Mouse (Mus musculus) kidney, adult 11 months (tissue): ENCODE measurements around the gene Rps21.

Experiments
- DNase-seq: peaks from one replicate; pipeline ENCODE4 v3.0.0; 2022

The Rps21 gene

GRCm38 (mm10) chr2:180260610-180261480 is 3.7 kb downstream of the Rps21 start:
- no peak for DNase-seq

GRCm38 (mm10) chr2:180261901-180262300 is 4.7 kb downstream of the Rps21 start:
- DNase-seq, result no peak

- DNase-seq, result peak; percentile 48
These were observed 5.3 kb downstream of the Rps21 start for GRCm38 (mm10) chr2:180262441-180262840.

DNA sequence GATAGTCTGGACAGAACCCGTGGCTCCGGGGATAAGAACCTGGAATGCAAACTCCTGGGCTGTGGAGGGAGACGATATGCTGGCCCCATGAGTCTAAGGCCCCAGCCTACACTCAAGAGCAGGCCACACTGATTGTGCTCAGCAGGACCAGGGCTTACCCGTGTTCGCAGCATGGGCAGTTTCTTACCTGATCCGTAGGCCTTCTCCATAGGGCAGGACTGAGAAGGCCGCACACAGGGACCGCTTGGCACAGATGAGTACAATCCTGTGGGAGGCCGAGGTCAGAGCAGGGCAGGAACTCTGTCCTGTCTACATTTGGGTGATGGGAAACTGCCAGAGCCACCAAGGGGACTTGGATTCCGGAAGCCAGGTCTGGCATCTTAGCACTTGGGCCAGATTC is 5.7 kb downstream of the Rps21 start:
- DNase-seq, result no peak

DNA sequence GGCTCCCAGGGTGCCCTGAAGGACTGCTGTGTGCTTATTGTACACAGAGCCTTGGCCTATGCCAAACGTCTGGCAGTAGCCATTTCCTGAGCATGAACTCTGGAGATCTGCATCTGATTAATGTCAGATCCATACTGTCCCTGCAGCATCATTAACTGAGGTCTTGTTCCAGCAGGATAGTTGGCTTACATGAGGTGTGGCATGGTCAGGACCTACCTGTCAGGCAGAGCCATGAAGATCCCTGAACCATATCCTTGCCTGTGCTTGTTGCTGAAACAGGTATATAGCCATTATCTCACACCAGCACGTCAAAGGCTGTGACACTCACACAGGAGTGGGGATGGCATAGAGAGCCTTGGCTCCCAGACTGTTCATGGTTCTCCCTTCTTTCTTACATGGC is 10.8 kb downstream of the Rps21 start:
- no peak for DNase-seq

DNA sequence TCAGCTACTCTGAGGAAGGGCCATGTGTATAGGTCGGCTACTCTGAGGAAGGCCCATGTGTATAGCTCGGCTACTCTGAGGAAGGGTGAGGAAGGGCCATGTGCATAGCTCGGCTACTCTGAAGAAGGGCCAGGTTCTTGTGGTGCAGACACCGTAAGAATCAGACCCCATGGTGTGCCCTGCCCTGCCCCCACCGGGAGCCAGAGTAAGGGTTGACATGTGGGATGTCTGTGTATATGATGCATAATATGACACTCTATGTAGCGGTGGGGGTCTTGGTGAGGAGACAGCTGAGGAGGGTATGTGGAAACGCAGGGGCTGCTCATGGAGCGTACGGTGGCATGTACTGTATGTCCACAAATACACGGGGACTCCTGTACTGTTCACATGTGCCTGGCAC is 12.2 kb downstream of the Rps21 start:
- DNase-seq, result no peak

GRCm38 (mm10) chr2:180270537-180271255 is 13.5 kb downstream of the Rps21 start:
- DNase-seq, result no peak

DNA sequence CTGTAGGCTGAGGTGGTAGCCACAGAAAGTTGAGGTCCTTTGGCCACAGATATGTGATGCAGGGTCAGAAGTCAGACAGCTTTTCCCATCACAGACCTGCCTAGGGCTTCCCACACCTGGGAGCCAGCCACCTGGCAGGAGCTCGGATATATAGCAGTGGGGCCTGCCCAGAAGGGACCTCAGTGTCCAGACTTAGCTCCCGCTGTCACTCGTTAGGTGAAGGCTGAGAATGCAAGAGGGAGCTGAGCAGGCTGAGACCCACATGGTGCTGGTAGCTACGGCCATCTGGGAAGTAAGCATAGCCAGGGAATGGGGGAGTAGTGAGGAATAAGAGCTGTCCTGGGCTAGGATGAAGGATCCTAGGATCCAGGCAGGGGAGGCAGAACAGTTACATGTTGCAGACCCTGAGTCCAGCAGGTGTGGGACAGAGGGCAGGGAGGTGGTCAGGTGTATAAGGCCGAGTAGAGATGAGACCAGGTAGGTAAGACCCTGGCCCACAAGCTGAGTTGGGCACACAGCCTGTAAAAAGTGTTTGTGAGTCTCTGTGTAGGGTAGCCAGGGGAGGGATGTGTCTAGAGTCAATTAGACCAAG is 14.7 kb downstream of the Rps21 start:
- DNase-seq, result no peak

GRCm38 (mm10) chr2:180272884-180273321 is 15.7 kb downstream of the Rps21 start:
- peak; percentile 71 for DNase-seq

- DNase-seq, result peak; percentile 98
These were observed 16.4 kb downstream of the Rps21 start, which contains the start of gene Cables2 for GRCm38 (mm10) chr2:180273394-180274244. Gene Cables2, minus strand, starts transcription at chr2:180273496.

GRCm38 (mm10) chr2:180274523-180274922 is 17.3 kb downstream of the Rps21 start:
- no peak for DNase-seq

DNA sequence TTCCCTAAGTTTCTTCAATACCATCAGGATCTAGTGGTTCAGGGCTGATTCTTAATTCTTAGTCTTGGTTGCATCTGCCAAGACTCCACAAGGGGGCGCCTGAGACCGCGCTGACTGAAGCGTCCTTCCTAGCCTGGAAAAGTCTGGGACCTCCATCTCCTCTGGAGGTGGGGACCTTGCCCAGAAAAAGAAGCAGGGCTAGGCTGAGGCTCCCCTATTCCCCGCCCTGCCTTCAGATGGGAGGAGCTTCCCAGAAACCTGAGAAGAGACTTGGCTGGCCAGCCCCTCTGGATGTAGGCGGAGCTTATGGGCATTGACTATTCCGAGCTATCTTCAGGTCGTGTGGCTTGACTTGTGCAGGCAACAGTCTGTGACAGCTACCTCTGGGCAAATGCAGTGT is 18.7 kb downstream of the Rps21 start:
- peak; percentile 88 for DNase-seq

GRCm38 (mm10) chr2:180276385-180276784 is 19.2 kb downstream of the Rps21 start:
- DNase-seq, result no peak

- DNase-seq, result no peak
These were observed 19.7 kb downstream of the Rps21 start for GRCm38 (mm10) chr2:180276851-180277259.

GRCm38 (mm10) chr2:180277773-180278320 is 20.7 kb downstream of the Rps21 start:
- peak; percentile 51 for DNase-seq

DNA sequence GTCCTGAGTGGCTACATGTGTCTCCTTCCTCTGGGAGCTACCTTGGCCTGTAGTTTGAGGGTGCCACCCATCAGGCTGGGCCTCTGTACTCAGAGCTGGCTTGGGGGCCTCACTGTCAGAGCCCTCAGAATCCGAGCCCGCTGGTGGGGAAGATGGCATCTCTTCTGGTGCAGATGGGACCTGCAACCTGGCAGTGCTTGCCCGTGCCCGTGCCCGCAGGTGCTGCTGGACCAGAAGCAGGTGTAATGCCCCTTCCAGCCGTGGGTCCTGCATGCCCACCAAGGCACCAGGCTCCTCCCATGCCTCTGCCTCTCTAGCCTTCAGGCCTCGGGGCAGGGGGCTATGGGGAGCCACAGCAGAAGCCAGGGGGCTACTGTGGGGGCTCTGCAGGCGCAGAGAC is 22.1 kb downstream of the Rps21 start:
- DNase-seq, result no peak

DNA sequence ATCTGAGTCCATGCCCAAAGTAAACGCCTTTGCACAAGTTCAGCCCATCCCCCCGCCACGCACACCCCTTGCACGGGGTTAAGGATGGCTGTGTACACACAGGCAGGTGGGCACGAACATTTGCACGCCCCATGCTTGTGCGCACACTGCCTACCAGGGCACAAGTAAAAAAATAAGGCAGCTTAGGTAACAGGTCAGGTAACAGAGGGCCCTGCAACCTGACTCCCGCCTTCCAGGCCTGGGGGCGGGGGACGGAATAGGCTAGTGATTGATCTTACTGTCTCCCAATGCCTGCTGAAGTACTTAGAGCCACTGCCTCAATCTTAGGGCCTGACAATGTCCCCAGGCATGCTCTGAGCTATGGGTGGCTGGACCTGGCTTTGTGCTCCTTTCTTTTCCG is 31.8 kb downstream of the Rps21 start:
- DNase-seq, result no peak

GRCm38 (mm10) chr2:180289440-180290108 is 32.4 kb downstream of the Rps21 start, which contains the start of gene Rbbp8nl:
Gene Rbbp8nl, minus strand, starts transcription at chr2:180289879.
- DNase-seq, result peak; percentile 76

- no peak for DNase-seq
These were observed 33.3 kb downstream of the Rps21 start for GRCm38 (mm10) chr2:180290503-180290902.

DNA sequence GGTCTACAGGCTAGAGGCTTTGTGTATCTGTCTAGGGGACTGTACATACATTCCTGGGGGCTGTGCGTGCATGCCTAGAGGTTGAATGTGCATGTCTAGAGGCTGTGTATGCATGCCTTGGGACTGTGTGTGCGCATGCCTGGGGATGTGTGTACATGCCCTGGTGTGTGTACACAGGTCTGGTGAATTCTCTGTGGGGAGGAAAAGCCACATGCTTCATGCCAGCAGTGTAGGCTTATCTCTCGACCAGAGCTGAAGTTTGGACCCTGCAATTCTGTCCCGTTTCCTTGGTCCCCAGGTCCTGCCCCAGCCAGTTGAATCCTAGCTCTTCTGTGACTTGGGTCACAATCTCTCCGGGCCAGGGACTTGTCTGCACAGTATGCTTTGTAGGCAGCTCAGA is 34.4 kb downstream of the Rps21 start:
- DNase-seq, result no peak

- no peak for DNase-seq
These were observed 34.8 kb downstream of the Rps21 start for GRCm38 (mm10) chr2:180292026-180292425.

DNA sequence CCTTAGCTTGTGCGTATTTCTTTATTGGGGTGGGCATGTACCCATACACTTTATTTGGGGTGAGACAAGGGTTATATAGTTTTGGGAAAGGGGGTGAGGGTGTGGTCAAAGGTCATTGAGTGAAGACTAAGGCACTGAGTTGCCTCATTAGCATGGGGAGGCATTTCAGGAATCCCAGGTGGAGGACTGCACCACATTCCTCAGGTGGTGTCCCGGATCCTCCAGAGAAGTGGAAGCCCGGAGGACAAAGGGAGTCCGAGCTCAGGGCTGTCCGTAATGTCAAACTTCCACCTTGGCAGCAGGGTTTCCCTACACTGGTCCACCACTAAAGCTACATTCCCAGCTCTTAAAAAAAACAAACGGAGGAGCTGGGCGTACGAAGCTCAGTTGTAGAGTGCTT is 35.7 kb downstream of the Rps21 start:
- DNase-seq, result no peak
